Mouse (Mus musculus) spleen, adult 18-20 months (tissue): Measurements from ENCODE around the gene Tunar.

Source experiments
- DNase-seq, 2 experiments: peaks; one replicate each; pipeline ENCODE4 v3.0.0; 2022; ENCODE audit warnings: mixed read lengths in 2 of 2

Gene Tunar

GRCm38 (mm10) chr12:105333570-105333969, at the start of gene Tunar:
TSS of gene Tunar (plus strand) at chr12:105333870.
- DNase-seq: no peak

GRCm38 (mm10) chr12:105312571-105313035, 21.1 kb upstream of the Tunar start:
- no peak for DNase-seq

DNA sequence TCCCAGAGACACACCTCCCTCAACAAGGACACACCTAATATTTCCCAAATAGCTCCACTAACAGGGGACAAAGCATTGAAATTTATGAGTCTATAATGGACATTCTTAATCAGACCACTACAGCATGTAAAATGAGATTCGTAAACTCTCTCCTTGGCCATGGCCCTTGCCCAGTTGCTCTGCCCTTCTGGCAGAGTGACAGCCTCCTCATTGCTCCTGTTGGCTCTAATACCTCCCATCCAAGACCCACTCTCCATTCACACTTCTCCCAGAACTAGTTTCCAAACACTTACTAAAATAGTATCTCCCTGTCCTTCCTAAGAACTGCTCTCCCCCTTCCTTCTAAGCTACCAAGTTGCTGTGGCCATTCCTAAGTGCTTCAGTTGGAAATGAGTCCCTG, 19.3 kb upstream of the Tunar start:
- DNase-seq: no peak

- DNase-seq: no peak
These were observed 11.5 kb upstream of the Tunar start for GRCm38 (mm10) chr12:105322160-105322559.

DNA sequence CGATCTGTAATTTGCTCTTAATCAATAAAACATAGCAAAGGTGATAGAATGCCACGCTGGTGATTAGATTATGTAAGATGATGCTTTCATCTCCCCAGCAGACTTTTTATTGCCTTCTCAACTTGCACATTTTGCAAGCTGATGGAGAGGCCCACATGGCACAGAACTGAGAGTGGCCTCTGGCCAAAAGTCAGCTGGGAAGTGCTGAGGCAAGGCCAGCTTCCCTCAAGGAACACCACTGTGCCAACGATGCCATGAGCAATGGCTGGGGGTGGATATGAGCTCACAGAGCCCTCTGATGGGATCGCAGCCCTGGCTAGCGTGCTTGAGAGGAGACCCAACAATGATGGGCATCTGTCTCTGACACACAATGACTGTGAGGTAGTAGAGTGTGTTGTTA, 6.6 kb upstream of the Tunar start:
- no peak for DNase-seq

- no peak for DNase-seq
These were observed 5.3 kb upstream of the Tunar start for GRCm38 (mm10) chr12:105328396-105328795.

GRCm38 (mm10) chr12:105336094-105336420, 2.4 kb downstream of the Tunar start:
- DNase-seq: no peak

- no peak for DNase-seq
These were observed 3.0 kb downstream of the Tunar start for GRCm38 (mm10) chr12:105336421-105337289.

DNA sequence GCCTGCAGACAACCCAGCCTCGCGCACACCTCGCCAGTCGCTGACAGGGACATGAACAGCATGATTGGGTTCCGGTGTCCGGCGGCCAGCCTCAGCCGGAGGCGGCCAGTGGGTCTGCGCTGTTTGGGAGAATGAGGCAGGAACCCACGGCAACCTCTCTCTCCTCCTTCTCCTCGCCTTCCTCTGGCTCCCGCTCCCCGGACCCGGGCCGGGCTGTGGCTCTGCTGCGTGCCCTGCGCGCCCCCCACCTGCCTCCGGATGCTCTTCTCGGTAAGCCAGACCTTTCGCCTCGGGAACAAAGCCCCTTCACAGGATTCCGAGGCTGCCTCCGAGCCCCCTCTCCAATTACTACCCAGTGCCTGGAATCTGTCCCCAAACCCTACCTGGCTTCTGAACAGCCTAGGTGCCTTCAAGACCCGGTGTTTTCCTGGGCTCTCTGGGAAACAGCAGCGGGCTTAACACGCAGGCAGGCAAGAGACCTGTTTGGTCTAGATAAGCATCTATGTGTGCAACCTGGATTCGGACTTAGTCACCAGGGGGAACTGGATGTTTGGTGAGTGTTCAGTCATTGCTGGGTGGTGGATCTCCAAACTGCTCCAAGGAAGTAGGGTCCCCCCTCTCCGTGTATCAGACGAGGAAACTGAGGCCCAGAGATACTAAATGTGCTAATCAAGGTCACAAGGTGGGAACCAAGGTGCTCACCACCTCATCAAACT, 3.8 kb downstream of the Tunar start:
- no peak for DNase-seq

GRCm38 (mm10) chr12:105338256-105338977, 4.7 kb downstream of the Tunar start:
- no peak for DNase-seq

GRCm38 (mm10) chr12:105341523-105341922, 7.9 kb downstream of the Tunar start:
- DNase-seq: no peak

- DNase-seq: no peak
These were observed 10.8 kb downstream of the Tunar start for GRCm38 (mm10) chr12:105344460-105344859.

DNA sequence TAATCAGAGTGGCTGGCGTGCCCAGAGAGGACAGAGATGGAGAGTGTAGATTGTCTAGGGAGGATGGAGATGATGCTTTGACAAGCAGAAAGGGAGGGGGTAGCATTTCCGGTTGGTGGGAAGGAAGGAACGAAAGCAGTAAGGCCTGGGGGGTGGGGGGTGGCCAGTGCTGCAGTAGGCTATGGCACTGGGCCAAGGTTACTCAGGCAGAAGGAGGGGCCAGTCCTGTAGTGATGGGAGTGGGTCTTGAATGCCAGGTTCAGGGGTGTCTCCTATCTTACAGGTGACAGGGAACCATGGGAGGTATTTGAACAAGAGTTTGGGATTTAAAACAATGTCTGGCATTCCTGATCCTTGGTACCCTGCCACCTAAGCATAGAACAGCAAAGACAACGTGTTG, 13.2 kb downstream of the Tunar start:
- DNase-seq: no peak

- DNase-seq: no peak
These were observed 13.6 kb downstream of the Tunar start for GRCm38 (mm10) chr12:105347261-105347660.

DNA sequence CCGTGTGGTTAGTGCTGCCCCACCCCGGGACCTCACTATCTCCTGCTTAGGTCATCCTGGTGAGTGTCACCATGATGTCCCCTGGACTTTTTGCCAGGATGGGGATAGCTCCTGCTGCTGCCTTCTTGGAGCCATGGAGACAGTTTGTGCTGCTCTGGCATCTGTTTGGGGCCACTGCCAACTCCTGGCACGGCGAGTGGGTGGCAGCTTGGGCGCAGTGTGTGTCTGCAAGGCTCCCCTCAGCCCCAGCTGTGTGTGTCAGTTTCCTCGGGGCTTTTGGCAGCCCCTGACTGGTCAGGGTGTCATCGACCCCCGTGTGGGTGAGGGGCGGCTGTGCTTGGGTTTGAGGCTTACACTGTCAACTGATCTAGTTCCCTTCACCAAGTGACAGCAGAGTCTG, 20.6 kb downstream of the Tunar start:
- no peak for DNase-seq

GRCm38 (mm10) chr12:105354772-105355171, 21.1 kb downstream of the Tunar start:
- no peak for DNase-seq

GRCm38 (mm10) chr12:105356781-105357180, 23.1 kb downstream of the Tunar start:
- DNase-seq: no peak

DNA sequence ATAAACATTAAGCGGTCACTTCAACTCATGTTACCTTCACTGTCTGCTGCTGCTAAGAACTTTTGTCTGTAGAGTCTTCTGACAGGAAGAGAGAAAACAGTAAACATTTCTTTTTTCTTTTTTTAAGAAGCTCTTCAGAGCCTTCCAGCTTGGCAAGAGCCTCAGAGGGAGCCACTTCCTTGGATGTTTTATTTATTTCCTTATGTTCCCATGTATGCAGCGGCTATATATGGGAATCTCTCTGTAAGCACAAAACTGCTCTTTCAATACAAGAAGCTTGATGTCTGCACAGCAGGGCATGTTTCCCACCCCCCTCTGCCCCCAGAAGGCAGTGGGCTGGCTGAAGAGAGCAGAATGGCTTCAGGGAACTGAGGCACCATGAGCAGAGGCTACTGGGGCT, 30.0 kb downstream of the Tunar start:
- no peak for DNase-seq

GRCm38 (mm10) chr12:105374564-105374963, 40.9 kb downstream of the Tunar start:
- DNase-seq: no peak

- no peak for DNase-seq
These were observed 43.3 kb downstream of the Tunar start for GRCm38 (mm10) chr12:105376976-105377375.

- no peak for DNase-seq
These were observed 49.1 kb downstream of the Tunar start for GRCm38 (mm10) chr12:105382733-105383132.

- DNase-seq: no peak
These were observed 61.0 kb downstream of the Tunar start for GRCm38 (mm10) chr12:105394671-105395070.

DNA sequence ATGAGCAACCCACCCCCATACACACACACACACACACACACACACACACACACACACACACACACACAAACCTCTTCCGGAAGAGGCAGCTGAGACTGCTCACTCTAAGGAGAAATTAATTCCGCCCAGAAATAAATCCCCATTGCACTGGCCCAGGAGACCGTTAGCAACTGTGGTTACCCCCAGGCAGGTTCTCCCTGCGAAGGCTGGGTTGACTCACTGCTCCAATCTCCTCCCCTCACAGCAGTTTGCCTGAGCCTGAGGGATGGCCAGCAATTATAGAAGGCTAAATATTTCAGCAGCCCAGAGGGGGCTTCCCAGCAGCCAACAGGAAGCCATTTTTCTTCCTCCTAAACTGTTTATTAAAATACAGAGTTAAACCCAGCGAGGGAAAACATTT, 64.5 kb downstream of the Tunar start:
- no peak for DNase-seq

DNA sequence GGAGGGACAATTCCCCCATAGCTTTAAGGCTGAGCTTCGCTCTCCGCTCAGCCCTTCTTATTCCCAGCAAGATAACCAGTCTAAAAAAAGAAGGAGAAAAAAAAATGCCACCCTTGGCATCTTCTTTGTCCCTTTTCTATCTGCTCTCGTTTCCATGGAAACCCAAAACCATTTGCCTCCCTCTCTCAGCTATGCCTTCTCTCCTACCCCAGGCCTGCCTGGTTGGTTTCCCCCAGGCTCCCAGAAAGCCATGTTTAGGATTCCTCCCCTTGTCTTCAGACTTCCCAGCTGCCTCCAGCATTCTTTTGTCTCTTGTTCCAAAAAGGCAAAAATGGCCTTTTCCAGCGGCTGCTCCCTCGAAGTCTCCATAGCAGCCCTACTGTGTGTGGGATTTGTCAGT, 70.1 kb downstream of the Tunar start:
- DNase-seq: no peak
